Mouse (Mus musculus) embryonic facial prominence, embryonic 12.5 days (tissue): Measurements from ENCODE around the gene Gm9046. TPM values are rescaled to one million over a fixed set of nuclear protein-coding genes. Genes with fewer than 3 reads are reported as not detected.

Source experiments
- polyA plus RNA-seq: library from polyadenylated mRNA; unstranded; fragments of >200 nt; fragmentation: Nextera tagmentation; extraction: Ambion mirVana; gene quantifications from 2 replicates; pipeline ENCODE4 v1.2.1, GENCODE M21; 2016

The Gm9046 gene
- polyA plus RNA-seq, 1 experiment from 2014 or later, result not detected

Other genes with a start within 250 kb of the Gm9046 start
- gene Mdm1, start 201.4 kb downstream of the Gm9046 start, polyA plus RNA-seq, result 47.2 and 48.7 TPM in 2 replicates
- gene Il22, start 138.3 kb downstream of the Gm9046 start, polyA plus RNA-seq, result not detected in 2 replicates
- gene Gm32717, start 102.5 kb downstream of the Gm9046 start, polyA plus RNA-seq, result 0.09 TPM in 1 of 2 replicates, not detected in the other
- 0.09 TPM in 1 of 2 replicates, not detected in the other for gene Gm32802, start 84.6 kb downstream of the Gm9046 start, polyA plus RNA-seq
- not detected in 2 replicates for gene Iltifb, start 48.2 kb downstream of the Gm9046 start, polyA plus RNA-seq
- 0.06 TPM in 1 of 2 replicates, not detected in the other for gene Gm9040, start 16.3 kb downstream of the Gm9046 start, polyA plus RNA-seq
- gene Gm9044, start 10.8 kb downstream of the Gm9046 start, polyA plus RNA-seq, result 0.06 TPM in 1 of 2 replicates, not detected in the other
- not detected in 2 replicates for gene Gm9045, start 5.4 kb downstream of the Gm9046 start, polyA plus RNA-seq
- gene Gm9048, start 5.4 kb upstream of the Gm9046 start, polyA plus RNA-seq, result 0.13 TPM in 1 of 2 replicates, not detected in the other
- gene Gm9049, start 10.8 kb upstream of the Gm9046 start, polyA plus RNA-seq, result not detected in 2 replicates
- not detected in 2 replicates for gene Ifng, start 97.8 kb upstream of the Gm9046 start, polyA plus RNA-seq